Mouse (Mus musculus) gastrocnemius, postnatal 36 days (tissue): Measurements from ENCODE around the gene Tpd52l1. TPM values are rescaled to one million over a fixed set of nuclear protein-coding genes. Genes with fewer than 3 reads are reported as not detected.

Experiments
- DNase-seq, 2 experiments: peaks; one replicate each; pipeline ENCODE4 v3.0.0; 2022
- intact Hi-C: fragments of 180-260 bp; cut with DNase I; formaldehyde crosslinking; loops from one replicate; pipeline ENCODE4 v1.15.1; 2025
- total RNA-seq, 2 experiments: library from RNA; stranded (reverse); gene quantifications; 2 replicates each; pipeline ENCODE4 v1.2.3; 2021

Tpd52l1 gene
- total RNA-seq, 2 experiments from 2014 or later: 15.8 to 23.2 TPM

- no peak for DNase-seq
- intact Hi-C loops: no loop called here
Observed at GRCm38 (mm10) chr10:31352845-31353427, 92.8 kb downstream of the Tpd52l1 start.

GRCm38 (mm10) chr10:31351056-31351455 lies 94.7 kb downstream of the Tpd52l1 start:
- intact Hi-C loops: no loop called here
- DNase-seq: no peak

GRCm38 (mm10) chr10:31346401-31346800 lies 99.4 kb downstream of the Tpd52l1 start:
- intact Hi-C loops: no loop called here
- DNase-seq: no peak

- no peak for DNase-seq
- intact Hi-C loops: no loop called here
Observed at GRCm38 (mm10) chr10:31336432-31336831, 109.3 kb downstream of the Tpd52l1 start.

GRCm38 (mm10) chr10:31331225-31331775 lies 114.5 kb downstream of the Tpd52l1 start:
- DNase-seq: no peak
- intact Hi-C loops: no loop called here

- no peak for DNase-seq
- intact Hi-C loops: no loop called here
Observed at GRCm38 (mm10) chr10:31330286-31330962, 115.3 kb downstream of the Tpd52l1 start.

- intact Hi-C loops: loop anchor here (10.0 kb wide), 1 partner anchor 275 kb away; the partner anchor contains the start of gene Rnf217
- DNase-seq: no peak
Observed at GRCm38 (mm10) chr10:31329436-31329835, 116.3 kb downstream of the Tpd52l1 start.

- intact Hi-C loops: loop anchor here (5.0 kb wide), 1 partner anchor 124 kb away; no protein-coding TSS in a partner anchor
- no peak for DNase-seq
Observed at GRCm38 (mm10) chr10:31318491-31318890, 127.3 kb downstream of the Tpd52l1 start.

- intact Hi-C loops: no loop called here
- peak; percentile 56 to 58 for DNase-seq
Observed at GRCm38 (mm10) chr10:31312865-31313848, 132.6 kb downstream of the Tpd52l1 start, which contains the start of gene Hddc2. Gene Hddc2, plus strand, starts transcription at chr10:31313383.

- intact Hi-C loops: no loop called here
- DNase-seq: no peak
Observed at GRCm38 (mm10) chr10:31307024-31307598, 138.6 kb downstream of the Tpd52l1 start.

GRCm38 (mm10) chr10:31303446-31303845 lies 142.3 kb downstream of the Tpd52l1 start:
- intact Hi-C loops: no loop called here
- DNase-seq: no peak

- intact Hi-C loops: loop anchor here (1.0 kb wide), 1 partner anchor 475 kb away; no protein-coding TSS in a partner anchor
- no peak for DNase-seq
Observed at GRCm38 (mm10) chr10:31300292-31300691, 145.5 kb downstream of the Tpd52l1 start.

GRCm38 (mm10) chr10:31298921-31299574 lies 146.7 kb downstream of the Tpd52l1 start:
- intact Hi-C loops: no loop called here

GRCm38 (mm10) chr10:31298263-31298662 lies 147.5 kb downstream of the Tpd52l1 start:
- no peak for DNase-seq
- intact Hi-C loops: no loop called here

More at GRCm38 (mm10) chr10:31298921-31299574, 146.7 kb downstream of the Tpd52l1 start:
- no peak for DNase-seq

GRCm38 (mm10) chr10:31297106-31297505 lies 148.7 kb downstream of the Tpd52l1 start:
- no peak for DNase-seq
- intact Hi-C loops: no loop called here

GRCm38 (mm10) chr10:31296458-31296857 lies 149.3 kb downstream of the Tpd52l1 start:
- intact Hi-C loops: no loop called here
- no peak for DNase-seq

- DNase-seq: no peak
- intact Hi-C loops: no loop called here
Observed at GRCm38 (mm10) chr10:31295705-31296104, 150.1 kb downstream of the Tpd52l1 start.

- no peak for DNase-seq
- intact Hi-C loops: no loop called here
Observed at GRCm38 (mm10) chr10:31288697-31289390, 156.9 kb downstream of the Tpd52l1 start.

- no peak for DNase-seq
- intact Hi-C loops: no loop called here
Observed at GRCm38 (mm10) chr10:31287787-31288186, 158.0 kb downstream of the Tpd52l1 start.
